Mouse (Mus musculus) cerebellum, adult 18-20 months (tissue): ENCODE results near the gene Ssx2ip.
"Not testable (repeated sequence)": the region's sequence is repeated elsewhere in the genome, so short reads cannot be mapped to it uniquely, and the experiment has no call there.

Source experiments
- DNase-seq, 2 experiments: peaks; one replicate each; pipeline ENCODE4 v3.0.0; 2021

The Ssx2ip gene

DNA sequence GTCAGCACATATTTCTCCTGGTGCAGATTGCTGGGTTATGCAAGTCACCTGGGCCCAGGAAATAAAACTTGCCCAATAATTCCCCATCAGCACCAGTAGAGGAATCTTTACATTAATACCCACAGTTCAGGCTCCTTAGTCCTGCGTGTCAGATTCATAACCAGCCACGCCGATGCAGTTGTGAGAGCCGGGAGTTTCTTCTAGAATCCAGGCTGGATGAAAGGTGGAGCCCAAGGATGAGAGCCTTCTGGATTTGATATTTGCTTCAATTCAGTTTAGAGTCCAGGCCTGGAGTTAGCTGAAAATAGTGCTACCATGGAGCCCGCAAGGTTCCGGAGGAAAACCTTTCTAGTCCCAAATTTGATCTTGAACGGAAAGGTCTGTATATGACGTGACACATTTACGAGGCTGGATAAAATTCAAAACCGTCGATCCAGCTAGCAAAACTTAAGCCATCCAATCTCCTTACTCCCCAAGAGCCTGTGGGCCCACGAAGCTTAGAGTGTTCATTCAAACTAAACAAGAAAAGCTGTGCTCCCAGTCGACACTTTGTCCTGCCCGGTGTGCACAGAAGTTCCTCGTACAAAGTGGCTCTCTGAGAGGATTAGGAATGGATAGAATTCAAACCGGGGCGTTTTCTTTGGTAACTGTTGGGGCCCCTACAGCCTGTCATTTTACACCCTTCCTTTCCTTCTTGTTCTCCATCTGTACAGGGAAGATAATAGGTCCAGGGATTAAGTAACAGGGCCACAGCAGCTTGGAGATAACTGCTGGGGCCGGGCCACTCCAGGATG is 968 bp downstream of the Ssx2ip start:
- no peak for DNase-seq

DNA sequence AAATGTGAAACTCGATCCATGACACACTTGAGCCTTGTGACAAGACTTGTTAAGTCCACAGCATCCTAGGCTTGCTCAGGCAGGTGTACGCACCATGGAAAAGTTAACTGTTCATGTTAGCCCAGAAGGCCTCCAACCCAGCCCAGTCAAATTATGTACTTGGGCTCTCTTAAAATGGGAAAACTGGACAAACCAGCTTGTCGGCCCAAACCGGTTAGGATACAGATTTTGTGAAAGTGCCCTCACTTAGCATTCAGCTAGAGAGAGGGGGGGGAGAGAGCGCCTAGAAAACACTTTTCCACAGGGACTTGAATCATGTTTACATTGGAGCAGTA is 1.5 kb downstream of the Ssx2ip start:
- DNase-seq: no peak

DNA sequence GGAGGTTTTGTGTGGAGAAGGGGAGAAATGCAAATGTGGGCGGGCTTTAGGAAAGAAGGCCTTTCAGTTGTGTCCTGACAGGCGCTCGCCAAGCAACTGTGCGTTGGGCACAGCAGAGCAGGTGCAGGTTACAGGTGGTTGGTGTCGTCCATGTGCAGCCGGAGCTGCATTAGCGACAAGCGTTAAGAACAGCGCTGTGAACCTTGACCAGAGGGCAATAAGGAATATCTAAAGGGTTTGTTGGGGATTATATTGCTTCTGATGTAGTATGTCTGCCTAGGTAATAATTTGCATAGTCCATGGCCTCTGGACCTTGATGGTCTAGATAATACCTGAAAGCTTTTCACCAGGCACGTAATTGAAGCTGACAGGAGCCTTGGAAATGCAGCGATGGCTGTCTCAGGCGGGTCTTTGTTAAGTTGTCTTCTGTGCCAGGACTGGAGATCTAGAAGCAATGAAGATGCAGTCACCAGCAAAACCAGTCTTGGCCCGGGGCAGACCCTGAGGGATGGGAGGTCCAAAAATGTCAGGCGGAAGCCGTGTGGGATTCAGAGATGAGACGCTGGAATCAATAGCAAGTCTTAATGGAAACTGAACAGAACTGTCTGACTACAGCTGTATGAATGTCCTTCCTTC is 2.8 kb downstream of the Ssx2ip start:
- no peak for DNase-seq

- DNase-seq: no peak
Measured at GRCm38 (mm10) chr3:146410114-146410513, 5.7 kb downstream of the Ssx2ip start.

DNA sequence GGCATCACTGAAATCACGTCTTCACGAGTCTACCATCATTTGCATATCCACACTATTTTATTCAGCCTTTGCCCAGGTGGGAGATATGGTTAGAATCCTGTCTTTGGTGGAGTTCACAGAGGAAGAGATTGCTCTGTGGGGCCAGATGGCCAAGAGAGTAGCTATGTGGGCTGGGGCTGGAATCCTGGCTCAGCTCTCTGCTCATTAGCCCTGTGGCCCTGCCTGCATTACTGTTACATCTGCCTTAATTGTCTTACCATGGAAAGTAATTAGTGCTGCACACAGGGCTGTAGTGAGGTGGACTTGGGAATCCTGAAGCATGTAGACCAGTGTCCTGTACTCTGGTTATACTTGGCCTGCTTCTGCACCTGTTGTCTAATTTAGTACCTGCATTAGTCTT is 7.6 kb downstream of the Ssx2ip start:
- DNase-seq: peak; percentile 55 to 68

GRCm38 (mm10) chr3:146412480-146412879 is 8.0 kb downstream of the Ssx2ip start:
- no peak for DNase-seq

DNA sequence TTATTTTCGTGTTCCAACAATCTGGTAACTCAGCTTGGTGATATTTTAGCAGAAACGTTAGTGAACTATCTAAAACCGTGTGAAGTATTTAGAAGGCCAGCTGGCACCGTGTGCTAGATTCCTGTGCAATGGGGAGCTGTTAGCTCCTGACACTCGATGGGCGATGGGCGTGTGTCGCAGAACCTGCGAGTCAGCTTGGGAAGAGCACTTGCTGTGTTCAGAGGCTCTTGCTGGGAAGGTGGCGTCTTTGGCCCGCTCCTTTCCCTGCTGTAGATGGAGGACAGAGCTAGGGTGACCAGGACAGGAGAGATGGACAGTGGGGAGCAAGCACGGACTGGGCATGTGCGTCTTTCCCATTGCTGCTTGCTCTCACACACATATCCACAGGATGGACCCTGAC is 8.6 kb downstream of the Ssx2ip start:
- DNase-seq: peak; percentile 43 to 51

DNA sequence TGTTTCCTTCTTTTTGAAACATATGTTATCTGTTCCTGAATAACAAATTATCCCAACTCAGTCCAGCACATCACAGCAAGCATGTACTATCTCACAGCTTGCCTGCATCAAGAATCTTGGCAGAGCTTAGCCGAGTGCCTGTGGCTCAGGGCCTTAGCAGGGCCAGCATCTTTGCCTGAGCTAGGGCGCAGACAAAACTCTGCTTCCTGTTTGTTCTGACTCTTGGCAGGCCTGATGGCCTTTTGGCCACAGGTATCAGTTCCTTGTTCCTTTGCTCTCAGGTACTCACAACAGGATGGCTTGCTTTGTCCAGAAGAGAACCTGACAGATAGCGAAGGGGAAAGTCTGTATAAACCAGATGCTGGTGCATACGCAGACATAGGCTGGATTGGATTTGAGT is 9.6 kb downstream of the Ssx2ip start:
- peak; percentile 73 to 87 for DNase-seq

GRCm38 (mm10) chr3:146414555-146414954 is 10.1 kb downstream of the Ssx2ip start:
- peak in 1 of 2 experiments; percentile 32 for DNase-seq

GRCm38 (mm10) chr3:146417873-146418272 is 13.4 kb downstream of the Ssx2ip start:
- no peak for DNase-seq

GRCm38 (mm10) chr3:146418901-146419300 is 14.5 kb downstream of the Ssx2ip start:
- no peak for DNase-seq

DNA sequence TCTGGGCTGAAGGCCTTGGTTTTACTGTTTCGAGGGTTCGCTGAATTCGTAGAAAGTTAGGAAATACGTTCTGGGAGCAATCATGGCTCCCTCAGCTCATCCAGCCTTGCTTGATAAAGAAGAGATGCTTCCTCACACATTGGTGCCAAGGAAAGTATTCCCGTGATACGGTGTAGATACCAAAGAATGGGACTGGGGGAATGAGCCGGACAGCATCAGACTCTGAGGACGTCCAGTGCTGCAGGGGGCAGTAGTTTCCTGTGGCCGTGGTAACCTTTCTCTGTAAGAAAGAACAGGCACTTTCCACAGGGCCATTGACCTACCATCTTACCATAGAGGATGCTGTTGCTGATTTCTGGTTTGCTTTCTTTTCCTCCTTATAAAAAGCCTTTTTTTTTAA is 15.1 kb downstream of the Ssx2ip start:
- no peak for DNase-seq

DNA sequence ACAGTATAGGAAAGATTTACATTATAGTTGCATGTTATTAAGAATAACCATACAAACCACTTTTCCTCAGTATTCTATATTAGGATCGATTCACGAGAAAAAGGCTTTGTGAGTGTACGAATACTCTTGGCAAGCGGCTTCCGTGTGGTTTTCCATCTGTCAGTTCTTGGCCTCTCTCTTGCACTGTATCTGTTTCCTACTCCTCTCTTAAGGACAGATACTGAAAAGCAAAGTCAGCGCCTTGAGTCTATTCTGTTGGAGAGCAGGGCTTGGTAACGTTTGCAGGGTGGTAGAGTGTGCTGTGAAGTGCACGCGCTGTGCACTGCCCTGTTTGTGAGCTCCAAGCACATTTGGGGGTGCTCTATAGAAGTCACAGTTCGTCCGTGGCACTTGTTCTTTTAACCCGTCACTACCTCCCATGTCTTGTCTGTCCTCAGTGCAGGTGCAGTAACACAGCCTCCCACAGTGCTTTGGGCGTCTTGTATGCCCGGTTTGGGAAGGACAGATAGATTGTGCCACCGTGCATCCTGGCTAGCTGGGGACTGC is 15.6 kb downstream of the Ssx2ip start:
- peak; percentile 44 to 52 for DNase-seq

DNA sequence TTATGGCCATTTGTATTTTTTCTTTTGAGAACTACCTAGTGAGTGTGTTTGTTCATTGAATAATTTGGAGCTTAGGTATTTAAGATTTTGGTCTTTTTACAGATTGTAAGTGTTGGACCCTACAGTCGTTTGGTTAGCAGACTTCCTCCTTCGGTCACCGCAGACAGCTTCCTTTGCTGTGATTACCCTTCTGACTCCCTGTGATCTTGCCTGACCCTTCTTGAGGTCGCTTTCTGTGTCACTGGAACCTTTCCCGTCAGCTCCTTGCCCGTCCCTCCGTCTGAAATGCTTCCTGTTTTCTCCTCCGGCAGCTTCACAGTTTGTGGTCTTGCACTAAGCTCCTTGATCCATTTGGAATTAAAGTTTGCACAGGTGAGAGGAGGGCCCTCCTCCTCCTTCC is 17.3 kb downstream of the Ssx2ip start:
- no peak for DNase-seq

- no peak for DNase-seq
Measured at GRCm38 (mm10) chr3:146423710-146424109, 19.3 kb downstream of the Ssx2ip start.

GRCm38 (mm10) chr3:146424306-146424900 is 20.0 kb downstream of the Ssx2ip start:
- DNase-seq: no peak

DNA sequence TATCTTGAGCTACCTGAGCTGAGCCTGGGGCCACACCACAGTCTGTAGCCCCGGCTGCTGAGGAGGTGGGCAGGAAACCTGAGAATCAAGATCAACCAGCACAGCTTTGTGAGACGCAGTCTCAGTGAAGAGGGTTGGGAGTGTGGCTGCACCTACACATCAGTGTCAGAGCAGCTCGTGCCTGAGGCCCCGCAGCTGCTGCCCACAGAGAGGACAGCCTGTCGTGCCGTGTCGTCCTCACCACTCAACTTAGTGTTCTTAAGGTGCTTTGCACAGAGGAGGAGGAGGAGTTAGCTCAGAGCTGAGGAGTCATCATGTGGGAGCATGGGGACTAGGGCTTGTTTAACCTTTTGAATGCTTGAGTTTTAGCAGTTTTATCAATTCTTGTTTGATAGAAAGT is 21.5 kb downstream of the Ssx2ip start:
- no peak for DNase-seq

DNA sequence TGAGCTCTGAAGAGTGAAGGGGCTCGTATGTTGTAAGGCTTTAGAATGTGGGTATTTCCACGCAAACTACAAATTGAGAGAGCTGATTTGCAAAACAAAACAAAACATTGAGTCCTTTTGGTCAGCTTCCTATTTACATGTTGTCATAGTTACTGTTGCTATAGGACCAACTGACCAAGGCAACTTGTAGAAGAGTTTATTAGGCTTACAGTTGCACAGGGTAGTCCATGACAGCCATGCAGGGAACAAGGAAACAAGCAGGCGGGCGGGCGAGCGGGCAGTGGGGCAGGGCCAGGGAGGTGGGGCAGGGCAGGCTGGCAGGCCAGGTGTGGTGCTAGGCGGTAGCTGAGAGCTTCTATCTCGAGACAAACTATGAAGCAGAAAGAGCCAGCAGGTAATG is 22.0 kb downstream of the Ssx2ip start:
- DNase-seq: no peak

GRCm38 (mm10) chr3:146433063-146433462 is 28.6 kb downstream of the Ssx2ip start:
- not testable (repeated sequence) for DNase-seq

- no peak for DNase-seq
Measured at GRCm38 (mm10) chr3:146433681-146434350, 29.4 kb downstream of the Ssx2ip start.

- no peak for DNase-seq
Measured at GRCm38 (mm10) chr3:146434686-146435085, 30.2 kb downstream of the Ssx2ip start.

- DNase-seq: no peak
Measured at GRCm38 (mm10) chr3:146435533-146435932, 31.1 kb downstream of the Ssx2ip start.

DNA sequence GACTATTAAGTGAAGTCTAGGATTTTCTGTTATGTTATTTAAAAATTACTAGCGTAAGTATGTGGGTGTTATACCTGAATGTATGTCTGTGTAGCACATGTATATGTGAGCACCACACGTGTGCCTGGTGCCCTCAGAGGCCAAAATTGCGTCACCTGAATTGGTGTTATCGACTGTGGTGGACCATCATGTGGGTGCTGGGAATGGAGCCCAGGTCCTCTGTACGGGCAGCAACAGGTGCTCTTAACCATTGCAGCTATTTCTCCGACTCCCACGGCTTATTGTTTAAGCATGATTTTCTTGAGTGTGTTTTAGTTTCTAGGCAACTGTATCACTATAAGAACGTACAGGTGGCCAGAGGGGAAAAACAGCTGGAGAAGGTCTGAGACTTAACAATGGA is 31.7 kb downstream of the Ssx2ip start:
- no peak for DNase-seq
